Mouse (Mus musculus) embryonic facial prominence, embryonic 13.5 days (tissue): ENCODE data around the gene Ankrd17. TPM values are rescaled to one million over a fixed set of nuclear protein-coding genes. Genes with fewer than 3 reads are reported as not detected.

ENCODE experiments used
- ATAC-seq: fragments of 200-750 bp; cut with Nextera tagmentation; 2 replicates; pipeline ENCODE4 v1.8.0; 2017; ENCODE audit warnings: low read depth; ENCODE audit not compliant: insufficient number of reproducible peaks, insufficient read depth, low FRiP score, low TSS enrichment
- H3K27ac ChIP-seq: fragments of 300-500 bp; sonication (generic); 2 replicates; pipeline ENCODE4 v1.5.1; 2015; ENCODE audit warnings: moderate library complexity, mild to moderate bottlenecking, inconsistent platforms
- H3K27me3 ChIP-seq: fragments of 300-500 bp; sonication (generic); 2 replicates; pipeline ENCODE4 v1.6.1; 2015; ENCODE audit warnings: mild to moderate bottlenecking, inconsistent platforms
- H3K36me3 ChIP-seq: fragments of 300-500 bp; sonication (generic); 2 replicates; pipeline ENCODE4 v1.6.1; 2015; ENCODE audit warnings: mild to moderate bottlenecking, inconsistent platforms
- H3K4me1 ChIP-seq: fragments of 300-500 bp; sonication (generic); 2 replicates; pipeline ENCODE4 v1.6.1; 2015; ENCODE audit warnings: inconsistent platforms
- H3K4me2 ChIP-seq: fragments of 300-500 bp; sonication (generic); 2 replicates; pipeline ENCODE4 v1.6.1; 2015; ENCODE audit warnings: moderate library complexity, mild to moderate bottlenecking, inconsistent platforms
- H3K4me3 ChIP-seq: fragments of 300-500 bp; sonication (generic); 2 replicates; pipeline ENCODE4 v1.5.1; 2015; ENCODE audit warnings: mild to moderate bottlenecking, inconsistent platforms
- H3K9ac ChIP-seq: fragments of 300-500 bp; sonication (generic); 2 replicates; pipeline ENCODE4 v1.6.1; 2015; ENCODE audit warnings: mild to moderate bottlenecking, inconsistent platforms
- H3K9me3 ChIP-seq: fragments of 300-500 bp; sonication (generic); 2 replicates; pipeline ENCODE4 v1.6.1; 2016; ENCODE audit warnings: inconsistent platforms
- WGBS: fragments of 180-500 bp; shearing (Covaris S2); methylation state at CpG from one replicate; pipeline ENCODE4 v1.1.7; 2015; ENCODE audit warnings: mixed read lengths; 5-methylcytosine and 5-hydroxymethylcytosine counted together
- polyA plus RNA-seq: library from polyadenylated mRNA; unstranded; fragments of >200 nt; fragmentation: Nextera tagmentation; extraction: Ambion mirVana; gene quantifications from 2 replicates; pipeline ENCODE4 v1.2.1, GENCODE M21; 2015

Ankrd17 gene
- polyA plus RNA-seq, 1 experiment from 2014 or later: 31.5 TPM

DNA sequence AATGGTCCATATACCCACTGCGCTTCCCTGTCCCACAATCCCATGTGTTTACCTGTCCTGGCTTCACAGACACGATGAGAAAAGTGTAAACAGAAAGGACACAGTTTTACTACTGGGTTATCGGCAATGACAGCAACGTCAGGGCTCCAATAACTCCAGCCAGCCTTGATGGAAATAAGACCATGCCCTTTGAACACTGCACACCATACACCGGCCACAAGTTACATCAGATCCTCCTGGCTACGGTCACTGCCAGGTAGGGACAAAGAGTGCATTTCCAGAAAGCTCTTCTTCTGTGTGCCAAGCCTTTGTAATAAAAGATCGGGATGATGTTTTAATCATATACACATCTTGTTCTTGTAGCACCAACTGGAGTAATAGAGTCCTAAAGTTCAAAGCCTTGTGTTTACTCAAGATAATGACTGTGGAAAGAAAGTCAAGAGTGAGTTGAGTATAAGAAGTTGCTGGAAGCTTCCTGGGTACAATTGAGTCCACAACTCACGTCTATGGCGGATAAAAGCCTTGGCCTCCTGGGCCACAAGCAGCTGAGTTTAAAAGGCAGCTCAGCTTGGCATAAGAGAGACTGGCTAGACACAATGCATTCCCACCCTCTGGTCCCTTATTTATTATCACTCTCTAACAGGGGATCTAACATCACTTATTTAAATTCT, 163.8 kb downstream of the Ankrd17 start:
- no peak for ATAC-seq
- Histone ChIP-seq H3K4me1 (0 out of 2 replicates have a peak, but pooled peaks cover 3% of the 10 kb centered on the region), H3K9me3 (no peaks in the 10 kb centered on the region), H3K4me2 (no peak overlapping the region), H3K27me3 (no peaks in the 10 kb centered on the region), H3K36me3 (no peaks in the 10 kb centered on the region), H3K27ac (no peak overlapping the region), H3K9ac (no peak overlapping the region), H3K4me3 (no peak overlapping the region)
- 79% methylated on average over 9 of the region's 9 CpGs for WGBS

DNA sequence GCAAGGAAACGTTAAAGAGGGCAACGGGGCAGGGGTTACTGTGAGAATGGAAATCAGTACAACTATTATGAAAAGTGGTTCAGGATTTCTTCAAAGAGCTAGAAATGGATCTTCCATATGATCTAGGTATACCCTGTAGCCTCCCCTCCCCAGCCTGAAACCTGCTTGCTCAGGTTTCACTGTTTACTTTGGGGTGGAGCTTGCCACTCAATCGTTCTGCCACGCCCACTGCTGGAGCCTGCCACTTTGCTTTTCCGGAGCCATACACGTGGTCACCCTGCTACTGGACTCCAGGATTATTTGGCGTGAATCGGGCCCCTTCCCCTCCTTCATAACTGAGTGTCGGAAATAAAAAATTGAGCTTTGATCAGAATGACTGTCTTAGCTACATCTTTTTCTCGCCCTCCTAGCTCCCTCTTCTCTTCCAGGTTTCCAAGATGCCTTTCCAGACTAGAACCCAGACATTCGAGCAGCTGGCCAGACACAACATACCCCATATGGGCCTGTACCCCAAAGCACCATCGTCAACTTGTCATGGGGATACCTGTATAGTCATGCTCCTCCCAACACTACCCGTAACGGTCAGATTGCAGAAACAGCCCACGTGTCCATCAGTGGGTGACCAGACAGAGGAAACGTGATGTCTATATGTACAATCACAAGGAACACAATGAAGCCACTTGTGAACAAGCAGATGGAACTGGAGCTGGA, 166.3 kb downstream of the Ankrd17 start:
- no peak for ATAC-seq
- WGBS: 51% methylated on average over 16 of the region's 16 CpGs
- no peak overlapping the region for H3K27ac ChIP-seq
- H3K4me1 ChIP-seq: 0 out of 2 replicates have a peak, but pooled peaks cover 3% of the 10 kb centered on the region
- H3K9me3 ChIP-seq: no peaks in the 10 kb centered on the region
- no peak overlapping the region for H3K4me2 ChIP-seq
- H3K27me3 ChIP-seq: no peaks in the 10 kb centered on the region
- no peak overlapping the region for H3K9ac ChIP-seq
- no peak overlapping the region for H3K4me3 ChIP-seq
- no peaks in the 10 kb centered on the region for H3K36me3 ChIP-seq

DNA sequence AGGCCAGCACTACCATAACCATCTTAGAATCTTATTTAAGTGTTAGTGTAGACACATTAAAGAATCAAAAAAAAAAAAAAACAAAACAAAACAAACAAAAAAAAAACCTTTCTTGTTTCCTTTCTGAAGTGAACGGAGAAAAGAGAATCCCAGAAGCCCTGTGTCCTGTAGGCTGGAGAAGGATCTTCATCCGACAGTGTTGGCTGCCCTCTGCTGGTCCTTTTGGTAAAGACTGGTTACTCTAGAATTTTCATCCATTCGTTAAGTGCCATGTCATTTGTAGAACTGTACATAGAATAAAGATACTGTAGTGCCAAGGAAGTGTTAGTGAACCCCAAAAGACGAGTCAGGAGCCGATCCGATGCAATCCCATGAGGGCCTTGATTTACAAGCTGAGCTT, 171.5 kb downstream of the Ankrd17 start:
- Histone ChIP-seq H3K4me3 (no peak overlapping the region), H3K4me2 (no peak overlapping the region), H3K9ac (no peak overlapping the region), H3K9me3 (no peaks in the 10 kb centered on the region), H3K4me1 (0 out of 2 replicates have a peak, but pooled peaks cover 2% of the 10 kb centered on the region), H3K27me3 (no peaks in the 10 kb centered on the region), H3K27ac (no peak overlapping the region), H3K36me3 (no peaks in the 10 kb centered on the region)
- 28% methylated on average over 6 of the region's 6 CpGs for WGBS
- ATAC-seq: no peak

DNA sequence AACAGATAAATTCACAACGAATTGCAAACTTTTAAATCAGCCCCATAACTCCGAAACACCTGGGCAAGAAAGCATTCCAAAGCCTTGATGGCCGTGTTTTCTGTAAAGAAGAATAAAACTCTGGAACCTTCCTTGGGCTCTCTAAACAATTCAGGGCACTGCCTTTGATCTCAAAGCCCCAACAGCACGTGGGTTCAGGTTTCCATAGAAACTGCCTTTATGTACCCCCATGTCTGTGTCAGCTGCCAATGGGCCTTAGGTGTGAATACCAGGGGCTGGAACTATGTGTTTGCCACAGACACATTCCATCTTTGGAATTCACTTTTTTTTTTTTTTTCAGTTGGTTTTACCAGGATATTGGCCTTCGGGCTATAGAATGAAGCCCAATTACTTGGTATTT, 183.6 kb downstream of the Ankrd17 start:
- H3K36me3 ChIP-seq: no peaks in the 10 kb centered on the region
- no peak overlapping the region for H3K4me3 ChIP-seq
- no peak for ATAC-seq
- H3K9me3 ChIP-seq: no peaks in the 10 kb centered on the region
- no peak overlapping the region for H3K9ac ChIP-seq
- H3K27ac ChIP-seq: no peak overlapping the region
- H3K4me1 ChIP-seq: no peaks in the 10 kb centered on the region
- no peak overlapping the region for H3K4me2 ChIP-seq
- WGBS: 61% methylated on average over 5 of the region's 5 CpGs
- no peaks in the 10 kb centered on the region for H3K27me3 ChIP-seq

DNA sequence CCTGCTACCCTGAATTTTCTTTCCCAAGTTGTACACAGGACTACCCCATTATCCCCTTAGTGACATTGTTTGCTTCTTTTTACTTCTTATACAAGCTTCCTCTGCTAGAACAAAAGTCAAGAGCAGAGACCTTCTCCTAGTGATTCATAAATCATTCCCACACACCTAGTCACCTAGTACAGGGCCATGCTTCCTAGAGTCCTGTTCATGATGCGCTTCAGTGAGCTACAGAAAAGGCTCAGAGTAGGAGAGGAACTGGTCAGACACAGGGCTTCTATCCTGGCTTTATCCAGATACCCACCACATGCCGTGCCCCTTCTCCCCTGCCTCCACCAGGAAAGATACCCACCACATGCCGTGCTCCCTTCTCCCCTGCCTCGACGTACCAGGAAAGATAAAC, 187.3 kb downstream of the Ankrd17 start:
- ATAC-seq: no peak

DNA sequence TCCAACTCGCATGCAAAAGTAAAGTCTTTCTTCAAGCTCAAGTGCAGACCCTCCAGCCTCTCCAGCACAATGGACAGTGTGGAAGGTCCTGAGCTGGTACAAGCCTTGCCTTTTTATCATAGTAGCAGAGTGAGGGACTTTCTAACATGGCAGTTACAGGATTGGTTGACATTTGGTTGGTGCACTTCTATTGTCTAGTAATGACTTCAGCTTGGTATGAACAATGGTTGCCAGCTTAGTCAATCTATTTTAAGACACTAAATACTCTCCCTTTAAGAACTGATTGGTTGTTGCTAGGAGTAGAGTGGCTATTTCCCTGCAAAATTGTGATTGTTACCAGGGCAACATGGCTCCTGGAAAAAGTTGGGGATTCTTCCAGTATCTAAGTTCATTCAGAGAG, 188.3 kb downstream of the Ankrd17 start:
- H3K36me3 ChIP-seq: no peaks in the 10 kb centered on the region
- no peaks in the 10 kb centered on the region for H3K9me3 ChIP-seq
- H3K9ac ChIP-seq: no peak overlapping the region
- no peak overlapping the region for H3K4me2 ChIP-seq
- H3K4me3 ChIP-seq: no peak overlapping the region
- ATAC-seq: no peak
- H3K4me1 ChIP-seq: no peaks in the 10 kb centered on the region
- H3K27me3 ChIP-seq: no peaks in the 10 kb centered on the region
- WGBS: 93% methylated on average over 1 of the region's 1 CpGs
- H3K27ac ChIP-seq: no peak overlapping the region

More for the DNA sequence above, 187.3 kb downstream of the Ankrd17 start:
- H3K4me3 ChIP-seq: no peak overlapping the region
- H3K9ac ChIP-seq: no peak overlapping the region
- H3K36me3 ChIP-seq: no peaks in the 10 kb centered on the region
- no peak overlapping the region for H3K4me2 ChIP-seq
- 90% methylated on average over 5 of the region's 5 CpGs for WGBS
- no peak overlapping the region for H3K27ac ChIP-seq
- H3K27me3 ChIP-seq: no peaks in the 10 kb centered on the region
- H3K9me3 ChIP-seq: no peaks in the 10 kb centered on the region
- H3K4me1 ChIP-seq: no peaks in the 10 kb centered on the region

Other genes with a start within 250 kb of the Ankrd17 start
- 35.5 and 42.9 TPM in 2 replicates for gene Cox18, start 142.6 kb downstream of the Ankrd17 start, polyA plus RNA-seq
- 8.8 TPM in 2 replicates for gene Gm9958, start 627 bp upstream of the Ankrd17 start, polyA plus RNA-seq
- 1.8 and 60.7 TPM in 2 replicates for gene Alb, start 94.3 kb upstream of the Ankrd17 start, polyA plus RNA-seq
- 0.84 and 113 TPM in 2 replicates for gene Afp, start 124.2 kb upstream of the Ankrd17 start, polyA plus RNA-seq
- 0.50 TPM in 1 of 2 replicates, not detected in the other for gene Afm, start 152.4 kb upstream of the Ankrd17 start, polyA plus RNA-seq
- not detected in 2 replicates for gene 5830473C10Rik, start 194.5 kb upstream of the Ankrd17 start, polyA plus RNA-seq